Mouse (Mus musculus) limb, embryonic 15.5 days (tissue): Measurements from ENCODE around the gene Kctd8. TPM values are rescaled to one million over a fixed set of nuclear protein-coding genes. Genes with fewer than 3 reads are reported as not detected.

Experiments used
- ATAC-seq: fragments of 200-750 bp; cut with Nextera tagmentation; 2 replicates; pipeline ENCODE4 v1.8.0; 2017; ENCODE audit warnings: low read depth, moderate TSS enrichment; ENCODE audit not compliant: insufficient number of reproducible peaks, low FRiP score, low TSS enrichment
- H3K27ac ChIP-seq: fragments of 300-500 bp; sonication (generic); 2 replicates; pipeline ENCODE4 v1.5.1; 2015; ENCODE audit warnings: moderate library complexity, mild to moderate bottlenecking, inconsistent platforms
- H3K27me3 ChIP-seq: fragments of 300-500 bp; sonication (generic); 2 replicates; pipeline ENCODE4 v1.6.1; 2015; ENCODE audit warnings: inconsistent platforms
- H3K36me3 ChIP-seq: fragments of 300-500 bp; sonication (generic); 2 replicates; pipeline ENCODE4 v1.6.1; 2015; ENCODE audit warnings: inconsistent platforms
- H3K4me1 ChIP-seq: fragments of 300-500 bp; sonication (generic); 2 replicates; pipeline ENCODE4 v1.6.1; 2015; ENCODE audit warnings: inconsistent platforms
- H3K4me2 ChIP-seq: fragments of 300-500 bp; sonication (generic); 2 replicates; pipeline ENCODE4 v1.6.1; 2015; ENCODE audit warnings: mild to moderate bottlenecking, inconsistent platforms
- H3K4me3 ChIP-seq: fragments of 300-500 bp; sonication (generic); 2 replicates; pipeline ENCODE4 v1.5.1; 2015; ENCODE audit warnings: mild to moderate bottlenecking, inconsistent platforms
- H3K9ac ChIP-seq: fragments of 300-500 bp; sonication (generic); 2 replicates; pipeline ENCODE4 v1.6.1; 2015; ENCODE audit warnings: inconsistent platforms
- H3K9me3 ChIP-seq: fragments of 300-500 bp; sonication (generic); 2 replicates; pipeline ENCODE4 v1.6.1; 2016; ENCODE audit warnings: inconsistent platforms
- WGBS: fragments of 180-500 bp; shearing (Covaris S2); methylation state at CpG from one replicate; pipeline ENCODE4 v1.1.7; 2015; 5-methylcytosine and 5-hydroxymethylcytosine counted together
- microRNA-seq: library from miRNA; unstranded; fragments of <30 nt; microRNA quantifications from one replicate; pipeline ENCODE4, GENCODE M21; 2016
- polyA plus RNA-seq: library from polyadenylated mRNA; unstranded; fragments of >200 nt; fragmentation: Nextera tagmentation; extraction: Ambion mirVana; gene quantifications from 2 replicates; pipeline ENCODE4 v1.2.1, GENCODE M21; 2015

The Kctd8 gene
- polyA plus RNA-seq, 1 experiment from 2014 or later: 1.5 TPM

DNA sequence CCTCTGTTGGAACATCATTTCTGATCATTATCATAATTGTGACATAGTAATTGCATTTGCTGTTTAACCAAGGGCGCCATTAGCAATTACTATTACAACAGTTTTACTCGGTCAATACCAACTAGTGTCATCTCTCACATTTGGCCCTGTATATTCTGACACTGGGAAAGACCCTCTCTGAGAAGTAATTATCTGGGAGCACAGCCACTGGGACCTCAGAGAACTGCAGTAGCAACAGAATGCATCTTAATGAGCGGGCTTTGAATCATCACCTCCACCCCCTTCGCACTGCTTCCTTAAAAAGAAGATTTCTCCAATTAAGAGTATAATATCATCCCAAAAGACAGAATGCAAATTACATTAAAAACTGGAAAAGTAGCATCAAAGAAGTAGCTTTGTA lies 200.4 kb downstream of the Kctd8 start:
- 84% methylated on average over 4 of the region's 4 CpGs for WGBS
- no peak overlapping the region for H3K4me3 ChIP-seq
- no peaks in the 10 kb centered on the region for H3K4me1 ChIP-seq
- ATAC-seq: no peak
- no peak overlapping the region for H3K27ac ChIP-seq
- H3K9ac ChIP-seq: no peak overlapping the region
- no peaks in the 10 kb centered on the region for H3K9me3 ChIP-seq
- H3K4me2 ChIP-seq: no peak overlapping the region
- H3K27me3 ChIP-seq: no peaks in the 10 kb centered on the region
- no peaks in the 10 kb centered on the region for H3K36me3 ChIP-seq

DNA sequence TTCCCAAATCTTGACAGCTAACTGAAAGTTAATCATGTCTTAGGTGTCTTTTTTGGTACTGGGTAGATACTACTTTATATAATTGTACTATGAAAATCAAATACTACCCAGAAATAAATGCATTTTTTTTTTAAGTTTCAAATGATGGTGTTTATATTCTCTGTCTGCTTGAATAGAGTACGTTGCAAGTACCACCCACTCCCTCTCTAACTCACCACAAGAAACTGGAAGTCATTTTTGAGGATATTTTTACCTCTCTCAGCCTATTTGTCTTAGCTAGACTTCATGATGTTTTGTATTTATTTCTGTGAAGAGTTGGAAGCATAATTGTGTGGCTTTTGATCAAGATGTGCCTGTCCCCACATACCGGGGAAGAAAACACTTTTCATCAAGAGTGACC lies 232.8 kb downstream of the Kctd8 start:
- Histone ChIP-seq H3K4me3 (no peak overlapping the region), H3K36me3 (no peaks in the 10 kb centered on the region), H3K27me3 (no peaks in the 10 kb centered on the region), H3K9ac (no peak overlapping the region), H3K9me3 (no peaks in the 10 kb centered on the region), H3K27ac (no peak overlapping the region), H3K4me2 (no peak overlapping the region), H3K4me1 (no peaks in the 10 kb centered on the region)
- no peak for ATAC-seq
- 78% methylated on average over 2 of the region's 2 CpGs for whole genome bisulfite sequencing

DNA sequence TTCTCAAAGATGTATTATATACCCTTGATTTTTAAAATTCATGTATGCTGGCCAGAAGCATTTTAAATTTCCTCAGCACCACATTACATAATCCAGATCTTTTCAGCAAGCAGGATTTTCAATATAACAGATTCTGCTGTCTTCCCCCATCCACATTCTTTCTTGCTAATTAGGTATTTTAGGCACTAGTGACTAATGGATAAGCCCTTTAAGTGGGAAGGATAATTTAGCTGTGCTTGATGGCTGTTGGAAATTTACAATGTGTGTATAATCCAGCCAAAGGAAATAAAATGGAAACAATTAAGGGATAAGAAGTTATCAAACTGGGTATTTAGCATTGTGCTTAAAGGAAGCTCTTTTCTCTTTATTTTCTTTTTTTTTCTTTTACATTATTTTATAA lies 252.6 kb downstream of the Kctd8 start:
- H3K27ac ChIP-seq: no peak overlapping the region
- H3K27me3 ChIP-seq: no peaks in the 10 kb centered on the region
- no peaks in the 10 kb centered on the region for H3K4me1 ChIP-seq
- H3K4me3 ChIP-seq: no peak overlapping the region
- H3K36me3 ChIP-seq: no peaks in the 10 kb centered on the region
- H3K9ac ChIP-seq: no peak overlapping the region
- H3K4me2 ChIP-seq: no peak overlapping the region
- H3K9me3 ChIP-seq: no peaks in the 10 kb centered on the region
- no peak for ATAC-seq

Small RNAs within 50 kb of the gene (microRNA-seq; reads per million reads assigned to microRNA genes)
- gene Gm24368: not detected

Other genes starting within 250 kb of the Kctd8 start
- gene Yipf7, start 201.0 kb upstream of the Kctd8 start, polyA plus RNA-seq: 0.44 and 2.8 TPM in 2 replicates
- 35.1 and 43.9 TPM in 2 replicates for gene Guf1, start 215.2 kb upstream of the Kctd8 start, polyA plus RNA-seq